Mouse (Mus musculus) inflammation-experienced regulatory T-cells, adult 6 months (primary cell): ENCODE data around the gene Lgals4. TPM values are rescaled to one million over a fixed set of nuclear protein-coding genes. Genes with fewer than 3 reads are reported as not detected.
A peak's percentile ranks its signal among the peaks of the same experiment; 100 is the strongest.

ENCODE experiments used
- ATAC-seq: one replicate; pipeline ENCODE4 v1.8.0; 2017
- polyA plus RNA-seq, 3 experiments: library from polyadenylated mRNA; unstranded; fragments of 100-300 nt; shearing (Covaris generic); gene quantifications; one replicate each; pipeline ENCODE4 v1.2.1; 2017

Gene Lgals4
- 10 to 100 TPM; 18.1 to 38.8 (median 20.9) TPM for polyA plus RNA-seq

DNA sequence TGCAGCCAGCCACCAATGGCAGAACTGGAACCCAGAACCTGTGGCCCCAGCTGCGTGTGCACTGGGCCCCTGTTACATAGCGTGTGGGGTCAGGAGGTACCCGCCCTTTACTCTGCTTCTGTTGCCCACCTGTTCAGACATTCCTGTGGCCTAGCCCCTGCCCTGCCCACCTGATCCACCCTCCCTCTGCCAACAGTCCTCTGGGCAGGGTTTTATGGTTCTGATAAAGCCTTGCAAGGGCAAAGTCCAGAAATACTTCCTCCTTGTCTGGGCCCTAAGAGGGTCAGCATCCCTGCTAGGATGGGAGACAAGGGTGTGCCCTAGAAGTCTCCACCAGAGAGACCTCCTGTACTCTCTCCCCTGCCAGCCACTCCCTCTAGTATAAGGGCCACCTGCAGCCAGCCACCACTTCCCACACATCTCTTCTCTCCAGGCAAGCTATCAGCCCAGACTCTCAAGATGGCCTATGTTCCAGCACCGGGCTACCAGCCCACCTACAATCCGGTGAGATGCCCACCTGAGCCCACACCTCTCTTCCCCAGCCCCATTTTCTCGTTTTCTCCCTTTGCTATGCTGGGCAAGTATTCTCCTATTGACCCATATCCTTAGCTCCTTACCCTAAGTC lies at the start of gene Lgals4:
Lgals4 (plus strand) TSS at position 132 of the 625 bp plus-strand sequence.
- no peak for ATAC-seq

DNA sequence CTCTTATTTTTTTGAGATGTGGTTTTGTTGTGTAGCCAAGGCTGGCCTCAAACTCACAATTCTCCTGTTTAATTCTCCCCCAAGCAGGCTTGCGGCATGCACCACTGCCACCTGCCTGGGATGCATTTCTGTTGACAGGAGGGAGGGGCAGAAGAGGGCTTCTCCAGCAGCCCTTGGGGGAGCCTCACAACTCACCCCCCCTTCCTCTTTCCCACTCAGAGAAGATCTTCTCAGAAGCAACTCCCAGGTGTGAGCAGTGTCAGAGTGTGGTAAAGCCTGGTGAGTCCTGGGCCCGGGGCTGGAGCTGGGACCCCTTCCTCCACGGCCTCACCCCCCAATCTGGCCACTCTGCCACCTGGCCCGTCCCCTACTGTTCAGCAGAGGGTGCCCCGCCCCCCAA lies 48.5 kb upstream of the Lgals4 start:
- no peak for ATAC-seq

DNA sequence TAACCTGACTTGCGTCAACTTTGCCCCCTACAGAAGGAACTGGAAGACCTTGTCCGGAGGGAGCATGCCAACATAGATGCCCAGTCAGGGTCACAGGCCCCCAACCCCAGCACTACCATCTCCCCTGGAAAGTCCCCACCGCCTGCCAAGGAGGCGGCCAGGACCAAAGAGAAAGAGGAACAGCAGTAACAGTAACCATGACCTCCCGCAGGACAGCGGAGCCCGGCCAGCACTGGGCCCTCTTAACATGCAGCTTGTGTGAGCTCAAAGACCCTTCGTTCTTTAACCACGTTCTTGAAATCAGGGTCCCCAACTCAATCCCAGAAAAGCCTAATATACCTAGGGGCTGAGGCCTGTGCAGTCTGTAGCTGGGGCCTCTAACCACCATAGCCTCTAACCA lies 45.8 kb upstream of the Lgals4 start:
- no peak for ATAC-seq

DNA sequence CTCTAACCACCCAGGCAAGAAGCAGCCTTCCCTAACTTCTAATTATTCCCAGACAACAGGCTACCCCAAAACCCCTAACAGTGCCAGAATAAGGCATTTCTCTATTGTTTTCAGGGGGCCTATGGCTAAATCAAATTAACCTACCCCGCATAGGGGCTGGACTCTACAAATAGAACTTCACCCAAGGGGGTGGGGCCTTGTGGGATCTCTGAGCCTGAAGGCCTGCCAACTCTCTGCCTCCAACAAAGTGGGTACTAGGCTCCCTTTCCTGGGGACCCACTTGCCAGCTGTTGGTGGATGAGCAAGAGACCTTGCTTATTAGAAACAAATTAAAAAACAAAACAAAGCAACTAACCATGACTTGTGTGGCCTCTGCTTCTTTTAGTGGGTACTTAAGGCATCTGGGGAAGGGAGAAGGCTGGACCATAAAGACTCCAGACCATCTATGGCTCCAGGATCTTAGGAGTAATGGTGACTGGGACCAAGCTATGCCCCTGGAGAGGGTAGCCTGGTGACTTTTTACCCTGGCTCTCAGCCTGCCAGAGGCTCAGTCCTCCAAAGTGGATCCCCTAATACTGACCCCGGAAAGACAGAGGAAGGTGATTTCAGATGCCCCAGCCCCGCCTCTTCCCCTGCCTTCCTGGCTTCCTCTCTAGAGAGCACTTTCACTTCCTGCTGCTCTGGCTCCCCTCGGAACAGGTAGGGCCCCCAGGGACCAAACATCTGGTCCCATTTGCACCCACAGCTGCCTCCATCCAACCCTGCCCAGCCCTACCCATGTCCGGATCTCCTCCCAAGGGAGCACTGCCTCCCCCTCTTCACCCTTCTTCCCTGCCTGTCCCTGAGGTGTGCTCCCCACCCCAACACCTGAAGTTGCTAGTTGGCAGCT lies 45.1 kb upstream of the Lgals4 start, which contains the start of gene Rinl:
Rinl (plus strand) TSS at position 663 of the 889 bp plus-strand sequence.
- peak; percentile 84 for ATAC-seq

DNA sequence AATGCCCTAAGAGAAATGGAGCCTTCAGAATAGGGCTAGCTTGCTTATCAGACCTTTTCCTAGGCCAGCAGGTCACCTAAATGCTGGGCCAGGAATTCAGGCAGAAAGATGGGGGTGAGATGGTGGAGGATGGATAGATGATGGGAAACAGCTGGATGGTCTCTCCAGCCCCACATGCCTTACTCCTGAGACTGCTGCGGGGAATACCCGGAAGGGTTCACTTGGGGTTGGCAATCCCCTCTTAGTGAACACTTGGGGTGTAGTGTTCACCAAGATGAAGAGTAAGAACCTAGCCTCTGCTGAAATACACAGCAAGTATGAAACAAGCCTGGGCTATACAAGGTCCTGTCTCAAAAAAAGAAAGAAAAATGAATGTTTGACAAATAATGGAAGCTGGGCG lies 44.4 kb upstream of the Lgals4 start:
- ATAC-seq = no peak

DNA sequence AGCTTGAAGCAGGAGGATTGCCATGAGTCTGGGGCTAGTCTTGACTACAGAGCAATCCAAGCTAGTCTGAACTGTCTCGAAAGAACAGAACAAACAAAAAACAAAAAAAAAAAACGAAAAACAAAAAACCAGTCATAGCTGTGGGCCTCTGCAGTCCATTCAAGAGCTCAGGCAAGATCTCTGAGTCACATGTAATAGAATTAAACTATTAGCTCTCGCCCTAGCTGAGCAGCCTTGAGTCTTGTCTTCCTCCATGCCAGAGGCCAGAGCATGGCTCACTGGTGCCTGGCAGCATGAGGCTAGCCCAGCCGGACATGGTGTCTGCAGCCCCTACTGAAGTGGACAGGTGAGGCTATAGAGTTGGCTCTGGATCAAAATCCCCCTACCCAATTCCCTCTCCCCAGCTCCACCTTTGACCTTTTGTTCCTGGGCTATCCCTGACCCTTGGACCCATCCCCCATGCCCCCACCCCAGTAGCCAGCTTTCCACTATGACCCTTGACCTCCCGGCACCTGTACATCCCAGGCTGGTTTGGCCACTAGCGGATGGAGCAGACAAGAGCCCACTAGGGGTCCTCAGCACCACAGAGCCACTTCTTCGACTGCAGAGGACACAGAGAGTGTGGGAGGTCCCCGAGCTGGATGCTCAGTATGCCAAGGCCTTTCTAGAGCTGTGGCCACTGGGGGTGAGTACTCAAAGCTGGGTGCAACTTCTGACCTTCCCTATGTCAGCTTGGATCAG lies 43.4 kb upstream of the Lgals4 start:
- ATAC-seq = no peak

DNA sequence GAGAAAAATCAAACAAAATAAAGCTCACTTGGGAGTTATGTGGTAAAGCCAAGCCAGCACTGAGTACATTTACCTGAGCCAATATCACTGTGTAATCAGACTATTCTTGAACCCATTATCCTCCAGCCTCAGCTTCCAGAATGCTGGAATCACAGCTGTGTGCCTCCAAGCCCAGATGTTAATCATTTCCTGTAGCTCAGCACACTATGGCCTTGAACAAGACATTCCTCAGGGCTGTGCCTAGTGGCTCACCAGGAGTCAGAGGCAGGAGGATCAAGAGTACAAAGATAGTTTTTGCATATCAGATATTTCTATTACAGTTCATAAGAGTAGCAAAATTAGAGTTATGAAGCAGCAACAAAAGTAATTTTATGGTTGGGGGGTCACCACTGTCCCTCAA lies 41.9 kb upstream of the Lgals4 start:
- ATAC-seq = no peak

DNA sequence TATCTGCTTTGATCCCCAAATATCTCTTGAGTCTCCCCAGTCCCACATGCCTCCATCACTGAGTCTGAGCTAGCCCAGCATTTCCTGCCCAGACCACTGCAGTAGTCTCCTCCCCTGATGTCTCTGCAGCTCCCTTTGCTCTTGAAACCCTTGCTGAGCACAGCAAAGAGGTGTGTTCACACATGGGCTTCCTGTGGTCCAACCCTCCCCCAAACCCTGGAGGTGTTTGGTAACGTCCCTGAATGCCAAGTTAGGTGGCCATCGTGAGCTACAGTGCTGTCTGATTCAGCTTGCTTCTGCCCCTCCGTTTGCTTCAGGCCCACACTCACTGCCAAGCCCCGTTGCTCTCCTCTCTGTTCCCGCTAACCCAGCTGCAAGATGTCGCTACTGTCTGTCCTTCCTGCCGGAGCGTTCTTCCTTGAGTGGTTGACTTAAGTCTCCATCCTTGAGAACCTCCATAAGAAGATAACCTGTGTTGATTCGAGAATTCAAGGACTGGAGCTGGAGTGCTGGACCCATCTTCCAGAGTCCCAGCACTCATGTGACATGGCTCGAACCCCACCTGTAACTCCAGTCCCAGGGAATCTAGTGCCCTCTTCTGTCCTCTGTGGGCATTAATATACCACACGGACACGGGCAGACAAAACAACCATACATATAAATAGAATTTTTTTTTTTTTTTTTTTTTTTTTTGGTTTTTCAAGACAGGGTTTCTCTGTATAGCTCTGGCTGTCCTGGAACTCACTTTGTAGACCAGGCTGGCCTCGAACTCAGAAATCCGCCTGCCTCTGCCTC lies 41.1 kb upstream of the Lgals4 start:
- peak; percentile 78 for ATAC-seq

DNA sequence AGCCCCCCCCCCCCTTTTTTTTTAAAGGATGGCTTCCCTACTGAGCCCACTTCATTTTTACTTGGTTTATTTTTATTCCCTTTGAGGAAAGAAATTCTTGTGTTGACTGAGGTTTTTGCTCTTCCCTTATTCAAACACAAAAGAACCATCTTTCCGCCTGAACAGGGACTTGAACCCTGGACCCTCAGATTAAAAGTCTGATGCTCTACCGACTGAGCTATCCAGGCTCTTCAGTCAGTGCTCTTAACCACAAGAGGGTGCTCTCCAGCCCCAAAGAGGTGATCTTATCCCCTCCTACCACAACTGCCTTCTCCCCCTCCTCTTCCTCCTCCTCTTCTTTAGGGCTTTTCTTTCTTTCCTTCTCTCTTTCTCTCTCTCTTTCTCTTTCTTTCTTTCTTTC lies 39.8 kb upstream of the Lgals4 start:
- no peak for ATAC-seq

DNA sequence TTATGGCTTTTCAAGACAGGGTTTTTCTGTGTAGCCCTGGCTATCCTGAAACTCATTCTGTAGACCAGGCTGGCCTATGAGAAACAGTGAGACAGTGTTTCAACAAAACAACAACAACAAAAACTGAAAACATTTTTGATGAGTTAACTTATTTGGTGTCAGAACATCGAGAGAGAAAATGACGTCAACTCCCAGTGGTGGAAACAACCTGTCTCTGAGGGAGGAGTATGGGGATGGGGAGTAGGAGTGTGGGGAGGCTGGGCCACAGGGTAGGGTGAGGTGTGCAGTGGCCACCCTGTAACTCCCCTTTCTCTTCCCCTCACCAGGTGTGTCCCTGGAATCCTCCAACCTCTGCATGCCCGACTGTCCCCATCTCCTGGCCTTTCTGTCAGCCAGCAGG lies 39.2 kb upstream of the Lgals4 start:
- ATAC-seq = peak; percentile 20

DNA sequence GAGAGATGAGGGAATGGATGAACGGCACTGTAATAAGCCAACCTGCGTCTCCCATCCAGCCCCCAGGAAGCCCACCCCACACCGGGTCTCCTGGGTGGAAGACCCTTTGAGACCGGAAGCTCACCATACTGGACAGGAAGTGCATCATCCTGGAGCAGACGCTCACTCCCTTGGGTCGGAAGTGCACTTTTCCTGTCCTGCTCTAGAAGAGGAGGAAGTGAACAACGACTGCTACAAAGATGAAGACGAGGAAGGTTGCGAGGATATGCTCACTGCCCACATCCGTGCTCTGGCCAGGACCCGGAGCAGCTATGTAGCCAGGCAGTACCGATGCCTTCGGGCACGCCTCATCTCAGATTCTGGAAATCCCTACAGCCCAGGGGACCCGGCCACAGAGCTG lies 37.8 kb upstream of the Lgals4 start:
- ATAC-seq = no peak

DNA sequence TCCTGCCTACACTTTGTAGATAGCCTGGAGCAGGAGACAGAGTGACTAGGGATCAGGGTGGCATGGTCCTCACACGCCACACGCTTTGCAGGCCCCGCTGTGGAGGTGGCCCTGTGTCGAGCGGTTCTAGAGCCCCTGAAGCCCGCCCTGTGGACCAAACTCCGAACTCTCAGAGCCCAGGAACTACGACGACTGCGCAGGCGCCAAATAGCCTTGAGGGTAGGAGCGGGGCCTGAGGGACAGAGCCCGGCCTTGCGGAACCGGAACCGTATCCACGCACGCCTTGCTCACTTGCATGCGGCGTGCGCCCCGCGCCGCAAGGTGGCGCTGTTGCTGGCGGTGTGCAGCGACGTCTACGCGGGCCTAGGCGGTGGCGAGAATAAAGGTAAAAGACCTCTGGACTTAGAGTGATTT lies 37.1 kb upstream of the Lgals4 start:
- ATAC-seq = no peak

DNA sequence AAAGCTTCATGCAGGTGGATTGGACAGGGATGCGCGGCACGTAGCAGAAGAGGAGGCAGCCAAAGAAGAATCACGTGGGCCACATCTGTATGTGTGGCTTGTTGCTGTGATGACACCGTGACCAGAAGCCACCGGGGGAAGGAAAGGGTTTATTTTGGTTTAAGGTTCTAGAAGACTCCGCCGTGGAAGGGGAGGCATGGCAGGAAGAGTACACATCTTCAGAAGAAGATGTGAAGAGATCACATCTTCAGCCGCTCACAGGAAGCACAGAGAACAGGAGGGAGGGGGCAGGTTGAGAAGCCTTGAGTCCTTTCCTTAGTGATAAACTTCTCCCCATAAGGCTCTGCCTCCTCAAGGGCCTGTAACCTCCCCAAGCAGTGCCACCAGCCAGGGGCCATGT lies 33.7 kb upstream of the Lgals4 start:
- ATAC-seq = peak; percentile 79

DNA sequence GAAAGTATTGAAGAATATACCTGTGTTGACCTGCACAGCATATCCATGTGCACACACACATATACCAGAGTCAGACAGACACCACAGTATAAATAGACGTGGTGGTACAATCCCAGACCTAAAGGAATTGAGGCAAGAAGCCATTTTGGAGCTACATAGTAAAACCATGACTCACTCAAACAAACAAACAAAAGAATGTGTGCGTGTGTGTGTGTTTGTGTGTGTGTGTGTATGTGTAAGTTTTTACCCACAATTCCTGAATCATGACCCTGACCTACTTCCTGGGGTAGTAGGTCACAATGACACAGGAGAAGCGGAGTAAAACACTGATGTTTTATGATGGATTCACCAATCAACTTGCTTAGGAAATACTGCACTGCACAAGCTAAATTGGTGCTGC lies 32.2 kb upstream of the Lgals4 start:
- ATAC-seq = no peak

DNA sequence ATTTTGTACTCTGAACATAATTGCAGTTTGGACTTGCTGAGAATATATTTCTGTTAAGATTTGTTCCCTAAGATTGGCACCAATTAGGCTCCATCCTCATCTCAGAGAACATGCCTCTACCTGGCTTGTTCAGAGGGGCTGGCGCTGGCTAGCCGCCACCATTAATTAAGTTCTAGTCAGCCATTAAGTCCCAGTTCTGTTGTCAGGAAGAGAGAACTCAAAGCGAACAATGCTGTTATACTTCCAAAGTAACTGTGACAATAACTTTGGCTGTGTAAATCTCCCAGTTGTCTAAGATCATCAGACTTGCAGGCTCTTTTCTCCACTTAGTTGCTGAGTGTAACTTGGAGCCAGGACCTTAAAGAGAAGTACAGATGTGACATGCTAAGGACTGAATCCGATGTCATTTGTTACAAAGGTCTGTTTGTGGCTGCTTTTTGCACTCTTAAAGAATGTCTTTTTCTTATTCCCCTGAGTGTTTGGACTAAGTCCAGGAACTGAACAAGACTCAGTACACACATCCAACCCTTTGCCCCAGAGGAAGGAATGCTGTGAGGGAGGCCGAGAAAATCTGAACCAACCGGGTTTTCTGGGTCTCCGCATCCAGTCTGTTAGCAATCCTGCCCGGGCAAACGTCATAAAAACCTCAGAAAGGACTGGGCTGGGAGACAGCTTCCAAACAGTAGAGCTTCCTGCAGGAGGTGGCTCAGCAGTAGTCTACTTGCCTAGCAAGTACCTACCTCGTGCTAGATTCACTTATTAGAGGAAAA lies 31.6 kb upstream of the Lgals4 start:
- ATAC-seq = no peak

DNA sequence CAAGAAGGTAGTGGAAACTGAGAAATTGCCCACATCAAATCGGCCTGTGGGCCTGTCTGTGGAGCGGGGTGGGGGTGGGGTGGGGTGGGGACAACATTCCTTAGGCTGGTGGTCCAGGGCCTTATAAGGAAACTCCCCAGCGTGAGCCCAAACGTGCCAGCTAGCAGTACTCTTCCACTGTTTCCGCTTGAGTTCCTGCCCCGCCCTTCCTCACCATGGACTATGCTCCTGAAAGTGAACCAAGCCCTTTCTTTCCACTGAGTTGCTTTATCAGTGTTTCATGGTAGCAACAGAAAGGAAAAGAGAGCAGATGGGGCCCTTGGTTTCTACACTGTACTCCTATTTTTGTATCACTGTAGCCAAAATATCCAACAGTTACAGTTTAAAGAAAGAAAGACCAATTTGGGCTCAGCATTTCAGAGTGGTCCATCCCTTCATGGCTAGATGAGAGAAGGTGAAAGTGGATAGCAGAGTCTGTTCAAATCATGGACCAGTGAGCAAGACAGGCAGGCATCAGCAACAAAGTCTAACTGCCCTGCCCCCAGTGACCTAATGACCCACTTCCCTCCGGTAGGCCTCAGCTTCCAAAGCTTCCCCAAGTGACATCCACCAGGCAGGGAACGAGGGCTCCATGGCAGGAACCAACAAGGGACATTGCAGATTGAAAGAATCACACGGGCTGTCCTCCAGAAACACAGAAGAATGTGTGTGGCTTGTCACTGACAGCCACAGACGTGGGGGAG lies 30.6 kb upstream of the Lgals4 start:
- ATAC-seq = peak; percentile 33

DNA sequence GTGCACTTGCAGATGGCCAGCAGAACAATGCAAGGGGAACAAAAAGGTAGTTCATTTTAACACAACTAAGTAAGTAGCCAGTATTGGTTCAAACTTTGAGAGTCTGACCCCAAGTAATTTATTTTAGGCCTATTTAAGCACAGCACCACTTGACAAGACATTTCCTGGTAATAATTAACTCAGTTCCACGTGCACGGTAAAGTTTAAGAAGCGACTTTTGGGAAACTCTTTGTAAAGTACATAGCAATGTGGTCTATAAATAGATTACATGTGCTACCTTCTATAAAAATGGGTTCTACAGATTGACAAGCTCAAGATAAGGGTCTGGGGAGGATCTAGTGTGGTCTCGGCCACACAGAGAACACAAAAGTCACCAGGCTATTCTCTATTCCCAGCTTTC lies 29.9 kb upstream of the Lgals4 start:
- no peak for ATAC-seq

DNA sequence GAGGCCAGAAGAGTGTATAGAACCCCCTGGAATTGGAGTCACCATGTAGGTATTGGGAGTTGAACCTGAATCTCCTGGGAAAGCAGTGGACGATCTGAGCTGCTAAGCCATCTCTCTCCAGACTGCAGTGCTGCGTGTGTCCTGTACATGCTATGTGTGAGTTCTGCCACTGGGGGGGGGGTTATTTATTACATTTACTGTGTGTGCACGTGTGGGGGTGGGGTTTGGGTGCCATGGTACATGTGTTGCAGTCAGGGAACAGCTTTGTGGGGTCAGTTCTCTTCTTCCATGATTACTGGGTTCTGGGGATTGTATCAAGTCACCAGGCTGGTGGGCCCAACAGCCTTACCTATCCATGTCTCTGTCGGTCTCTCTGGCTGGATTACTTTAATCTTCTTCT lies 26.8 kb upstream of the Lgals4 start:
- ATAC-seq = no peak

DNA sequence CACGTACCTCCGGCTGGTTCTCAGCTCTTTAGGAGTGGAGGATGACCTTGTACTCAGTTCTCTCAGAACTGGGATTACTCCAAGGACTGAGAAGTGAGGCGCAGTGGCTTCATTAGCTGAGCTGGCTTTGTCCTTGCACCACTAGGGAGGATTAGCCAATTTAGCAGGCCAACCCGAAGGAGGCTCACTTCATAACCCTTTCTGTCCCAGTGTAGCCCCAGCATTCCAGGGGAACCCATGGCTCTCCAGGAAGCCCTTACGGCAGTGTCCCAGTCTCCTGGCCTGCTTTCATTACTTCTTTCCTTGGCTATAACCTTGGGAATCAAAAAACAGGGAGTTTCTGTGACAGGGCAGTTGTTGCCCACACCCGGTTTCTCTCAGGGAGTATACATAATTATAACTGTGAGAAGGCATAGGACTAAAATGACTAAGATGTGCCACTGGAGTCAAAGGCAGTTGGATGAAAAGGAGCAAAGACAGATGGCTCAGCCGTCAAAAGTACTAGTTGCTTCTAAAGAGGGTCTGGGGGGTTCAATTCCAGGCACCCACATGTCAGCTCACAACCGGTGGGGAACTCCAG lies 25.9 kb upstream of the Lgals4 start:
- no peak for ATAC-seq

DNA sequence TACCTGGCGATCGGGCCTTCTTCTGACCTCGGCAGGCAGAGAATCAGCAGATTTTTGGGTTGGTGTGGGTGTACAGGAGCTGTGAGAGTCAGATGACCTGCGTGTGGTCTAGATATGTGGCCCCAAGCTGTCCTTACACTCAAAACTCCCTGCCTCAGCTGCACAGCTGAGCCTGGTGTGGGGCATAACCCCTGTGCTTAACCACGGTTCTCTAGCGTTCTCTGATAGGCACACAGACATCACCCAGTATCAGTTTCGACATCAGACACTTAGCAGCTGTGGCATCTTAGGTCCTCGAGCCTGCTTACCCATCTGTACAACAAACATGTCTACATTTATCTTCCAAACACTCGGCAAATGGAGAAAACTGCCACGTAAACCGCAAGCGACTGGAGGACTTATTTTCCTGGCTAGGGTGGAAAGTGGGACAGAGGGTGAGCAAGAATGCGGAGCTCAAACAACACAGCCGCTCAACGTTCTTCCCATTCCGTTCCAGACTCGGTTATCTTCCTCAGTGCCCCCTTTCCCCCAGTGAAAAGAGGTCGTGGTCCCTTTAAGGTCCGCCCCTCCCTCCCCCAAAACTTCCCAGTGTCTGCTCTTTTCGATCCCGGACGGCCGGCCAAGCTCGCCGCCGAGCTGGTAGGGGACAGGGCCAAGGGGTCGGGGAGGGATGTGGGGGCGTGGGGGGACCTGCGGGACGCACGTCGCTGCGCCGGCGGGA lies 25.3 kb upstream of the Lgals4 start, which contains the start of gene Hnrnpl:
Hnrnpl (plus strand) TSS at position 321 of the 721 bp plus-strand sequence.
- peak; percentile 21 for ATAC-seq
